In the genomic region with DNA sequence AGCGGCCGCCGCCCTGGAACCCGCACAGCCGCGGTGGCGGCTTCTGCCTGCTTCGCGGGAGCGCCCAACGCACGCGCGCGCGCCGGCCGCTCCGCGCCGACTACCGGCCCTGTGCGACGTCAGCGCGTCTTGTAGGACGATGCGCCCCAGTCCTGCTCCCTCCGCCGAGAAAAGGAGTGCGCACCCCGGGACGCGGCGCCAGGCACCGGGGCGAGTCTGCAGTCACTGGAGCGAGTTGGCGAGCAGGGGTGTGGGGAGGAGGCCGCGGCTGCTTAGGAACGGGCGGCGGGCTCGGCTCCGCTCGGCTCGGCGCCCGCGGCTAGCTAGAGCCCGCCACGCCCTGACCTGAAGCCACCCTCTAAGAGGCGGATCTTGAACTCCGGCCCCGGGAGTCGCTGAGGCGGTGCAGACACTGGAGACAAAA, we compare ENCODE assay signal across 7 mouse cellular contexts. TPM values are rescaled to one million over a fixed set of nuclear protein-coding genes. Genes with fewer than 3 reads are reported as not detected.
A peak's percentile ranks its signal among the peaks of the same experiment; 100 is the strongest.
DNase-seq lines count a peak whose midpoint lies in the region; ATAC-seq and TF ChIP-seq lines count a peak whose summit lies in the region.

A gene (minus strand): TSS at position 86 of the 424 bp plus-strand sequence.

- intact Hi-C loops in gastrocnemius, postnatal 36 days (cut with DNase I) = no loop called here
- intact Hi-C loops in left cerebral cortex, postnatal 25 days (cut with DNase I) = no loop called here

- H3K9ac ChIP-seq in intestine, embryonic 15.5 days = peak within 1 kb of the TSS; percentile 98

- peak within 1 kb of the TSS; percentile 90 for H3K4me2 ChIP-seq in intestine, embryonic 15.5 days (replicated peaks)

- H3K27me3 ChIP-seq in intestine, embryonic 15.5 days (replicated peaks) = no peaks in the 10 kb centered on the region
- no peaks in the 10 kb centered on the region for H3K27me3 ChIP-seq in midbrain, embryonic 10.5 days (ENCODE audit: low read depth, poor library complexity, severe bottlenecking)
- no peaks in the 10 kb centered on the region for H3K27me3 ChIP-seq in small intestine, adult 2 months (ENCODE audit: control insufficient read depth, insufficient read depth, low read length)

- peak; percentile 94 for DNase-seq in adrenal gland, adult 2 months
- DNase-seq in embryo, embryonic 11 days = peak; percentile 95
- peak; percentile 84 to 92 for DNase-seq in gastrocnemius, postnatal 36 days
- peak; percentile 90 to 92 for DNase-seq in left cerebral cortex, postnatal 25 days (ENCODE audit: low spot score in 2 of 2)
- DNase-seq in midbrain, embryonic 10.5 days (ENCODE audit: low spot score) = peak; percentile 89

- 0% methylated on average over 57 of the region's 58 CpGs for WGBS in intestine, embryonic 15.5 days
- under 1% methylated on average over 58 of the region's 58 CpGs for WGBS in midbrain, embryonic 10.5 days
- under 1% methylated on average over 58 of the region's 58 CpGs for WGBS in small intestine, adult 2 months

- no peaks in the 10 kb centered on the region for H3K9me3 ChIP-seq in intestine, embryonic 15.5 days
- no peaks in the 10 kb centered on the region for H3K9me3 ChIP-seq in midbrain, embryonic 10.5 days (replicated peaks)

- H3K27ac ChIP-seq in intestine, embryonic 15.5 days = peak within 1 kb of the TSS; percentile 86
- peak within 1 kb of the TSS; percentile 97 for H3K27ac ChIP-seq in midbrain, embryonic 10.5 days (replicated peaks)
- H3K27ac ChIP-seq in small intestine, adult 2 months (ENCODE audit: insufficient read depth, low read depth, low read length) = peak within 1 kb of the TSS; percentile 72

- peak; percentile 93 for ATAC-seq in intestine, embryonic 15.5 days

- TF ChIP-seq CTCF in small intestine, adult 2 months (IDR thresholded peaks at IDR 0.05; ENCODE audit: extremely low read depth, insufficient read length, insufficient replicate concordance, low read depth, low read length) = no peak

- peak within 1 kb of the TSS; percentile 99 for H3K4me3 ChIP-seq in intestine, embryonic 15.5 days (replicated peaks)
- peak within 1 kb of the TSS; percentile 95 for H3K4me3 ChIP-seq in midbrain, embryonic 10.5 days
- peak within 1 kb of the TSS; percentile 90 for H3K4me3 ChIP-seq in small intestine, adult 2 months (ENCODE audit: low read depth, low read length)

- peak; percentile 98 for TF ChIP-seq POLR2A in small intestine, adult 2 months (IDR thresholded peaks at IDR 0.05; ENCODE audit: low read depth, low read length)

- peaks cover 6% of the 10 kb centered on the region; the same call in 1 of the 2 replicates for H3K4me1 ChIP-seq in intestine, embryonic 15.5 days (replicated peaks)
- peaks cover 20% of the 10 kb centered on the region for H3K4me1 ChIP-seq in midbrain, embryonic 10.5 days
- H3K4me1 ChIP-seq in small intestine, adult 2 months (ENCODE audit: control insufficient read depth, insufficient read depth, insufficient read length, low read length) = 0 out of 2 replicates have a peak, but pooled peaks cover 2% of the 10 kb centered on the region

- no peaks in the 10 kb centered on the region for H3K36me3 ChIP-seq in intestine, embryonic 15.5 days
- H3K36me3 ChIP-seq in midbrain, embryonic 10.5 days = peaks cover 4% of the 10 kb centered on the region; the same call in 1 of the 2 replicates
- H3K36me3 ChIP-seq in small intestine, adult 2 months (ENCODE audit: control insufficient read depth, insufficient read depth, low read length) = peaks cover 2% of the 10 kb centered on the region; the same call in 1 of the 2 replicates

RNA-seq across cellular contexts. Expression of the gene that starts here (rescaled TPM):
- 10 to 100 TPM; 36.3 to 38.6 TPM for total RNA-seq in adrenal gland, adult 2 months (2021)
- polyA plus RNA-seq in adrenal gland, adult 2 months (2012; rRNA removed) = 44.1 and 50.9 TPM in 2 replicates
- 10 to 100 TPM; 71.9 to 73.6 TPM for total RNA-seq in gastrocnemius, postnatal 36 days (2021)
- polyA plus RNA-seq in intestine, embryonic 15.5 days (2015; fragmentation: Nextera tagmentation; extraction: Ambion mirVana) = 9.6 and 9.7 TPM in 2 replicates
- total RNA-seq in left cerebral cortex, postnatal 25 days (2021) = 10 to 100 TPM; 82.3 to 84.3 TPM
- polyA plus RNA-seq in midbrain, embryonic 10.5 days (2016; fragmentation: Nextera tagmentation; extraction: Ambion mirVana) = 12.1 and 17.3 TPM in 2 replicates
- polyA plus RNA-seq in small intestine, adult 2 months (2012; rRNA removed) = 15.1 and 34.2 TPM in 2 replicates

Comparison
In these comparisons a context has a peak if more than half of its experiments do, and no peak if none do; other contexts are left out.
1. Peak in every context shown above with its lines: DNase-seq, ATAC-seq, H3K4me3 ChIP-seq and H3K27ac ChIP-seq.